Mouse (Mus musculus) left cerebral cortex, adult 2 months (tissue): ENCODE measurements around the gene Card10. TPM values are rescaled to one million over a fixed set of nuclear protein-coding genes. Genes with fewer than 3 reads are reported as not detected.

Experiments
- DNase-seq, 2 experiments: peaks; one replicate each; pipeline ENCODE4 v3.0.0; 2021 to 2022; ENCODE audit warnings: low spot score in 2 of 2, mixed read lengths in 1 of 2; ENCODE audit errors: extremely low spot score in 1 of 2
- H3K27ac ChIP-seq: fragments of 200-600 bp; 2 replicates; pipeline ENCODE4 v1.8.1; 2022
- H3K4me3 ChIP-seq: fragments of 200-600 bp; 2 replicates; pipeline ENCODE4 v1.8.1; 2022
- CTCF ChIP-seq: fragments of 200-600 bp; IDR thresholded peaks from 2 replicates; pipeline ENCODE4 v1.8.1; 2022; ENCODE audit warnings: antibody characterized with exemption, mild to moderate bottlenecking, moderate library complexity
- intact Hi-C: fragments of 180-260 bp; cut with DNase I; formaldehyde crosslinking; loops from one replicate; pipeline ENCODE4 v1.15.1; 2025
- total RNA-seq, 2 experiments: library from RNA; stranded (reverse); gene quantifications; 2 replicates each; pipeline ENCODE4 v1.2.3; 2021

The Card10 gene
- total RNA-seq, 2 experiments from 2014 or later, result 4.8 TPM

GRCm38 (mm10) chr15:78779690-78780089 lies 23.2 kb downstream of the Card10 start:
- Histone ChIP-seq H3K4me3 (no peak overlapping the region), H3K27ac (no peak overlapping the region)
- intact Hi-C loops, result no loop called here
- TF ChIP-seq CTCF, result no peak
- no peak for DNase-seq

- intact Hi-C loops, result no loop called here
- peak; percentile 18 for TF ChIP-seq CTCF
- Histone ChIP-seq H3K4me3 (no peak overlapping the region), H3K27ac (no peak overlapping the region; the same call in 1 of the 2 replicates)
- no peak for DNase-seq
These were observed 23.6 kb downstream of the Card10 start for GRCm38 (mm10) chr15:78779253-78779652.

- peak; percentile 69 for TF ChIP-seq CTCF
- peak; percentile 88 to 90 for DNase-seq
- H3K4me3 ChIP-seq, result peak overlapping the region; percentile 13; the same call in 1 of the 2 replicates
- H3K27ac ChIP-seq, result peak overlapping the region; percentile 40; the same call in 1 of the 2 replicates
- intact Hi-C loops, result no loop called here
These were observed 24.6 kb downstream of the Card10 start for GRCm38 (mm10) chr15:78778077-78778870.

- H3K4me3 ChIP-seq, result peak within 1 kb of the TSS; percentile 36
- no peak for TF ChIP-seq CTCF
- H3K27ac ChIP-seq, result peak within 1 kb of the TSS; percentile 64
- intact Hi-C loops, result no loop called here
- DNase-seq, result peak; percentile 27 to 50
These were observed 29.5 kb downstream of the Card10 start, which contains the start of gene Mfng for GRCm38 (mm10) chr15:78773290-78773729. TSS of gene Mfng (minus strand) at chr15:78773475.

GRCm38 (mm10) chr15:78772856-78773255 lies 30.0 kb downstream of the Card10 start:
- DNase-seq, result no peak
- Histone ChIP-seq H3K27ac (peak overlapping the region; percentile 64), H3K4me3 (peak overlapping the region; percentile 36)
- intact Hi-C loops, result no loop called here
- TF ChIP-seq CTCF, result no peak

GRCm38 (mm10) chr15:78772368-78772763 lies 30.5 kb downstream of the Card10 start:
- TF ChIP-seq CTCF, result no peak
- intact Hi-C loops, result no loop called here
- no peak for DNase-seq
- peak overlapping the region; percentile 64 for H3K27ac ChIP-seq
- peak overlapping the region; percentile 36 for H3K4me3 ChIP-seq

- Histone ChIP-seq H3K27ac (peak overlapping the region; percentile 67), H3K4me3 (peak overlapping the region; percentile 27)
- intact Hi-C loops, result no loop called here
- TF ChIP-seq CTCF, result no peak
- no peak for DNase-seq
These were observed 31.1 kb downstream of the Card10 start for GRCm38 (mm10) chr15:78771531-78772367.

GRCm38 (mm10) chr15:78770983-78771355 lies 31.9 kb downstream of the Card10 start:
- Histone ChIP-seq H3K4me3 (no peak overlapping the region), H3K27ac (peak overlapping the region; percentile 67; the same call in 1 of the 2 replicates)
- TF ChIP-seq CTCF, result no peak
- DNase-seq, result no peak
- intact Hi-C loops, result no loop called here

- no peak for TF ChIP-seq CTCF
- no peak for DNase-seq
- H3K4me3 ChIP-seq, result no peak overlapping the region
- intact Hi-C loops, result no loop called here
- H3K27ac ChIP-seq, result no peak overlapping the region
These were observed 32.4 kb downstream of the Card10 start for GRCm38 (mm10) chr15:78770234-78770982.

GRCm38 (mm10) chr15:78769064-78769463 lies 33.8 kb downstream of the Card10 start:
- DNase-seq, result no peak
- peak; percentile 39 for TF ChIP-seq CTCF
- H3K4me3 ChIP-seq, result no peak overlapping the region
- intact Hi-C loops, result no loop called here
- H3K27ac ChIP-seq, result no peak overlapping the region

- TF ChIP-seq CTCF, result no peak
- Histone ChIP-seq H3K4me3 (no peak overlapping the region), H3K27ac (no peak overlapping the region)
- no peak for DNase-seq
- intact Hi-C loops, result no loop called here
These were observed 39.1 kb downstream of the Card10 start for GRCm38 (mm10) chr15:78763704-78764103.
